ENCODE assay signal across 35 mouse cellular contexts in the genomic region with DNA sequence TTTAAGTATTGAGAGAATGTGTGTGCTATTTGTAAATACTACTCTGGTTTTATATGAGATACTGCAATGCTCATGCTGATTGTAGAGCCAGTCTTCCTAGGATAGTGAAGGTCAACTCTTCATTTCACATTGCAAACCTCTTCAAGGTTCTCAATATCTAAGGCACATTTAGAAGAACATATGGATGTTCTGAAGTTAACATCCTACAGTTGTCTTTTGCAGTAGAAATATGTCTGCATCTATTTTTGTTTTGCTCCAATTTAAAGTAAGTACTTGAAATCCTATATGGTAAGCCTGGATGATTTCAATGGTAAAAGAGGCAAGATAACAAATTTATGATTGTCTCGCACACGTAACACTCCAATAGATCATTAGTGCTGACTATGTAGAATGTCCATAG.
"Had no signal": no experiment of that assay in that cellular context is flagged by ENCODE, and none has a peak within 500 bp of the region (broad histone marks: within the 10 kb centered on the region; RNA-seq: fewer than 3 reads in every experiment).

No protein-coding gene starts in this region.

- H3K27me3 ChIP-seq: heart, embryonic 12.5 days; heart, embryonic 13.5 days; heart, embryonic 15.5 days; hindbrain, embryonic 12.5 days; hindbrain, embryonic 13.5 days; hindbrain, embryonic 15.5 days; intestine, embryonic 15.5 days; kidney, embryonic 15.5 days had no signal

- H3K36me3 ChIP-seq: heart, embryonic 12.5 days; heart, embryonic 13.5 days; heart, embryonic 15.5 days; hindbrain, embryonic 10.5 days; hindbrain, embryonic 12.5 days; hindbrain, embryonic 13.5 days; hindbrain, embryonic 15.5 days; intestine, embryonic 15.5 days; kidney, embryonic 15.5 days had no signal

- H3K4me2 ChIP-seq: heart, embryonic 11.5 days; heart, embryonic 12.5 days; heart, embryonic 13.5 days; heart, embryonic 15.5 days; hindbrain, embryonic 12.5 days; hindbrain, embryonic 13.5 days; hindbrain, embryonic 14.5 days; hindbrain, embryonic 15.5 days; intestine, embryonic 15.5 days; kidney, embryonic 15.5 days had no signal

- H3K9me3 ChIP-seq: heart, embryonic 12.5 days; heart, embryonic 13.5 days; heart, embryonic 15.5 days; hindbrain, embryonic 10.5 days; hindbrain, embryonic 12.5 days; hindbrain, embryonic 13.5 days; hindbrain, embryonic 15.5 days; intestine, embryonic 15.5 days; kidney, embryonic 15.5 days had no signal

- H3K9ac ChIP-seq: heart, embryonic 12.5 days; heart, embryonic 13.5 days; heart, embryonic 15.5 days; hindbrain, embryonic 12.5 days; hindbrain, embryonic 13.5 days; hindbrain, embryonic 14.5 days; hindbrain, embryonic 15.5 days; intestine, embryonic 15.5 days; kidney, embryonic 15.5 days had no signal

- H3K4me1 ChIP-seq: heart, embryonic 12.5 days; heart, embryonic 13.5 days; heart, embryonic 15.5 days; hindbrain, embryonic 10.5 days; hindbrain, embryonic 12.5 days; hindbrain, embryonic 13.5 days; hindbrain, embryonic 15.5 days; intestine, embryonic 15.5 days; kidney, embryonic 15.5 days had no signal

- H3K4me3 ChIP-seq: heart, embryonic 12.5 days; heart, embryonic 13.5 days; heart, embryonic 15.5 days; hindbrain, embryonic 10.5 days; hindbrain, embryonic 12.5 days; hindbrain, embryonic 13.5 days; hindbrain, embryonic 15.5 days; intestine, embryonic 15.5 days; kidney, embryonic 15.5 days; layer of hippocampus, adult 2 months; left cerebral cortex, adult 2 months had no signal

- H3K27ac ChIP-seq: heart, embryonic 13.5 days; heart, embryonic 15.5 days; hindbrain, embryonic 10.5 days; hindbrain, embryonic 12.5 days; hindbrain, embryonic 13.5 days; hindbrain, embryonic 14.5 days; hindbrain, embryonic 15.5 days; hindbrain, postnatal 0 days; intestine, embryonic 15.5 days; kidney, embryonic 15.5 days; kidney, postnatal 0 days; layer of hippocampus, adult 2 months; left cerebral cortex, adult 2 months had no signal

- DNase-seq: heart, postnatal 10 days; heart, postnatal 14 days; heart, postnatal 36 days; heart, postnatal 4 days; kidney, adult 11 months; kidney, adult 18-20 months; kidney, adult 2 months; kidney, adult 8-10 months; kidney, adult 9 months; kidney, postnatal 10 days; kidney, postnatal 14 days; kidney, postnatal 25 days; kidney, postnatal 36 days; kidney, postnatal 4 days; layer of hippocampus, adult 9-11 months; layer of hippocampus, postnatal 36 days had no signal

- ATAC-seq: hindbrain, embryonic 16.5 days; hindbrain, postnatal 0 days; inflammation-experienced regulatory T-cells, adult 6 months; intestine, embryonic 15.5 days; intestine, embryonic 16.5 days; intestine, postnatal 0 days had no signal
